Mouse (Mus musculus) heart, embryonic 12.5 days (tissue): ENCODE results near the gene Tgfbr3. TPM values are rescaled to one million over a fixed set of nuclear protein-coding genes. Genes with fewer than 3 reads are reported as not detected.

Experiments used
- ATAC-seq: fragments of 200-750 bp; cut with Nextera tagmentation; 2 replicates; pipeline ENCODE4 v1.8.0; 2017; ENCODE audit warnings: moderate TSS enrichment, moderate library complexity; ENCODE audit not compliant: insufficient number of reproducible peaks, low FRiP score
- H3K27ac ChIP-seq: fragments of 300-500 bp; sonication (generic); 2 replicates; pipeline ENCODE4 v1.5.1; 2016; ENCODE audit warnings: mild to moderate bottlenecking, moderate library complexity; ENCODE audit not compliant: poor library complexity, severe bottlenecking
- H3K27me3 ChIP-seq: fragments of 300-500 bp; sonication (generic); replicated peaks from 2 replicates; pipeline ENCODE4 v1.6.1; 2016; ENCODE audit warnings: mild to moderate bottlenecking, moderate library complexity
- H3K36me3 ChIP-seq: fragments of 300-500 bp; sonication (generic); 2 replicates; pipeline ENCODE4 v1.6.1; 2016; ENCODE audit warnings: mild to moderate bottlenecking, moderate library complexity
- H3K4me1 ChIP-seq: fragments of 300-500 bp; sonication (generic); replicated peaks from 2 replicates; pipeline ENCODE4 v1.6.1; 2016; ENCODE audit warnings: mild to moderate bottlenecking
- H3K4me2 ChIP-seq: fragments of 300-500 bp; sonication (generic); 2 replicates; pipeline ENCODE4 v1.6.1; 2016; ENCODE audit warnings: mild to moderate bottlenecking, moderate library complexity
- H3K4me3 ChIP-seq: fragments of 300-500 bp; sonication (generic); 2 replicates; pipeline ENCODE4 v1.5.1; 2016; ENCODE audit warnings: mild to moderate bottlenecking
- H3K9ac ChIP-seq: fragments of 300-500 bp; sonication (generic); 2 replicates; pipeline ENCODE4 v1.6.1; 2016; ENCODE audit warnings: mild to moderate bottlenecking, moderate library complexity
- H3K9me3 ChIP-seq: fragments of 300-500 bp; sonication (generic); replicated peaks from 2 replicates; pipeline ENCODE4 v1.6.1; 2016; ENCODE audit warnings: mild to moderate bottlenecking, moderate library complexity
- WGBS: fragments of 180-500 bp; shearing (Covaris S2); methylation state at CpG from one replicate; pipeline ENCODE4 v1.1.7; 2016; 5-methylcytosine and 5-hydroxymethylcytosine counted together
- polyA plus RNA-seq: library from polyadenylated mRNA; unstranded; fragments of >200 nt; fragmentation: Nextera tagmentation; extraction: Ambion mirVana; gene quantifications from 2 replicates; pipeline ENCODE4 v1.2.1, GENCODE M21; 2016

The Tgfbr3 gene
- polyA plus RNA-seq, 1 experiment from 2014 or later = 38.1 TPM

GRCm38 (mm10) chr5:107295061-107295816 is 5.8 kb upstream of the Tgfbr3 start:
- Histone ChIP-seq H3K27ac (no peak overlapping the region), H3K4me2 (no peak overlapping the region), H3K9me3 (no peaks in the 10 kb centered on the region), H3K9ac (no peak overlapping the region), H3K36me3 (no peaks in the 10 kb centered on the region), H3K4me3 (no peak overlapping the region), H3K27me3 (peaks cover 8% of the 10 kb centered on the region; the same call in 1 of the 2 replicates), H3K4me1 (peaks cover 12% of the 10 kb centered on the region)
- ATAC-seq = no peak
- 61% methylated on average over 8 of the region's 8 CpGs for WGBS

GRCm38 (mm10) chr5:107294041-107294440 is 4.6 kb upstream of the Tgfbr3 start:
- no peak for ATAC-seq
- Histone ChIP-seq H3K9me3 (no peaks in the 10 kb centered on the region), H3K27ac (no peak overlapping the region), H3K36me3 (no peaks in the 10 kb centered on the region), H3K27me3 (peaks cover 8% of the 10 kb centered on the region; the same call in 1 of the 2 replicates), H3K9ac (no peak overlapping the region), H3K4me1 (peaks cover 18% of the 10 kb centered on the region), H3K4me3 (no peak overlapping the region), H3K4me2 (no peak overlapping the region)
- 83% methylated on average over 4 of the region's 4 CpGs for WGBS

- ATAC-seq = no peak
- Histone ChIP-seq H3K4me3 (peak overlapping the region; percentile 95), H3K4me1 (peaks cover 12% of the 10 kb centered on the region), H3K27me3 (peaks cover 8% of the 10 kb centered on the region; the same call in 1 of the 2 replicates), H3K9ac (no peak overlapping the region; the same call in 1 of the 2 replicates), H3K27ac (0 out of 2 replicates have a peak overlapping the region, but pooled peaks have one; percentile 38), H3K9me3 (no peaks in the 10 kb centered on the region), H3K4me2 (peak overlapping the region; percentile 88), H3K36me3 (no peaks in the 10 kb centered on the region)
- WGBS = 37% methylated on average over 8 of the region's 8 CpGs
Measured at GRCm38 (mm10) chr5:107289986-107290385, 557 bp upstream of the Tgfbr3 start.

GRCm38 (mm10) chr5:107288427-107289233 is 799 bp downstream of the Tgfbr3 start:
- Histone ChIP-seq H3K27ac (peak overlapping the region; percentile 87), H3K36me3 (no peaks in the 10 kb centered on the region), H3K4me2 (peak overlapping the region; percentile 88), H3K9me3 (no peaks in the 10 kb centered on the region), H3K4me3 (peak overlapping the region; percentile 95), H3K4me1 (peaks cover 20% of the 10 kb centered on the region), H3K27me3 (peaks cover 8% of the 10 kb centered on the region; the same call in 1 of the 2 replicates), H3K9ac (peak overlapping the region; percentile 92)
- ATAC-seq = peak; percentile 58
- WGBS = under 1% methylated on average over 62 of the region's 62 CpGs

- peaks cover 26% of the 10 kb centered on the region for H3K4me1 ChIP-seq
- WGBS = 46% methylated on average over 5 of the region's 5 CpGs
- H3K36me3 ChIP-seq = no peaks in the 10 kb centered on the region
- peak overlapping the region; percentile 88 for H3K4me2 ChIP-seq
- peak overlapping the region; percentile 95 for H3K4me3 ChIP-seq
- peaks cover 8% of the 10 kb centered on the region; the same call in 1 of the 2 replicates for H3K27me3 ChIP-seq
- H3K9ac ChIP-seq = peak overlapping the region; percentile 92
- no peak for ATAC-seq
- H3K27ac ChIP-seq = 0 out of 2 replicates have a peak overlapping the region, but pooled peaks have one; percentile 16
- H3K9me3 ChIP-seq = no peaks in the 10 kb centered on the region
Measured at GRCm38 (mm10) chr5:107287908-107288267, 1.5 kb downstream of the Tgfbr3 start.

GRCm38 (mm10) chr5:107287254-107287907 is 2.0 kb downstream of the Tgfbr3 start:
- peak overlapping the region; percentile 88 for H3K4me2 ChIP-seq
- H3K36me3 ChIP-seq = no peaks in the 10 kb centered on the region
- H3K4me1 ChIP-seq = peaks cover 26% of the 10 kb centered on the region
- no peaks in the 10 kb centered on the region for H3K9me3 ChIP-seq
- 25% methylated on average over 6 of the region's 6 CpGs for WGBS
- peak overlapping the region; percentile 16; the same call in 1 of the 2 replicates for H3K27ac ChIP-seq
- H3K9ac ChIP-seq = peak overlapping the region; percentile 92; the same call in 1 of the 2 replicates
- H3K4me3 ChIP-seq = peak overlapping the region; percentile 95
- no peak for ATAC-seq
- peaks cover 8% of the 10 kb centered on the region; the same call in 1 of the 2 replicates for H3K27me3 ChIP-seq

- Histone ChIP-seq H3K4me1 (peaks cover 26% of the 10 kb centered on the region), H3K9me3 (no peaks in the 10 kb centered on the region), H3K27me3 (no peaks in the 10 kb centered on the region), H3K4me3 (no peak overlapping the region), H3K36me3 (0 out of 2 replicates have a peak, but pooled peaks cover 3% of the 10 kb centered on the region), H3K4me2 (no peak overlapping the region), H3K27ac (no peak overlapping the region), H3K9ac (no peak overlapping the region)
- ATAC-seq = no peak
- WGBS = 73% methylated on average over 6 of the region's 6 CpGs
Measured at GRCm38 (mm10) chr5:107285563-107285962, 3.9 kb downstream of the Tgfbr3 start.

- 0 out of 2 replicates have a peak, but pooled peaks cover 6% of the 10 kb centered on the region for H3K36me3 ChIP-seq
- no peaks in the 10 kb centered on the region for H3K27me3 ChIP-seq
- 72% methylated on average over 10 of the region's 10 CpGs for WGBS
- H3K4me1 ChIP-seq = peaks cover 19% of the 10 kb centered on the region
- no peak overlapping the region for H3K4me2 ChIP-seq
- no peak overlapping the region for H3K9ac ChIP-seq
- no peak overlapping the region for H3K4me3 ChIP-seq
- H3K27ac ChIP-seq = no peak overlapping the region
- ATAC-seq = no peak
- peaks cover 6% of the 10 kb centered on the region for H3K9me3 ChIP-seq
Measured at GRCm38 (mm10) chr5:107283935-107284524, 5.4 kb downstream of the Tgfbr3 start.

- Histone ChIP-seq H3K9ac (no peak overlapping the region), H3K4me1 (peaks cover 19% of the 10 kb centered on the region), H3K27ac (no peak overlapping the region), H3K9me3 (peaks cover 6% of the 10 kb centered on the region), H3K4me3 (no peak overlapping the region), H3K27me3 (no peaks in the 10 kb centered on the region), H3K36me3 (0 out of 2 replicates have a peak, but pooled peaks cover 6% of the 10 kb centered on the region), H3K4me2 (no peak overlapping the region)
- 71% methylated on average over 9 of the region's 9 CpGs for WGBS
- no peak for ATAC-seq
Measured at GRCm38 (mm10) chr5:107282561-107283307, 6.7 kb downstream of the Tgfbr3 start.

- H3K36me3 ChIP-seq = 0 out of 2 replicates have a peak, but pooled peaks cover 6% of the 10 kb centered on the region
- H3K9ac ChIP-seq = no peak overlapping the region
- H3K9me3 ChIP-seq = peaks cover 6% of the 10 kb centered on the region
- H3K27me3 ChIP-seq = no peaks in the 10 kb centered on the region
- H3K4me1 ChIP-seq = peaks cover 33% of the 10 kb centered on the region
- H3K4me2 ChIP-seq = no peak overlapping the region
- H3K27ac ChIP-seq = no peak overlapping the region
- H3K4me3 ChIP-seq = no peak overlapping the region
- ATAC-seq = no peak
- 62% methylated on average over 4 of the region's 4 CpGs for WGBS
Measured at GRCm38 (mm10) chr5:107279263-107279662, 10.2 kb downstream of the Tgfbr3 start.
